Mouse (Mus musculus): Measurements from ENCODE around the gene Wtap. TPM values are rescaled to one million over a fixed set of nuclear protein-coding genes. Genes with fewer than 3 reads are reported as not detected.
"Not testable (repeated sequence)": the region's sequence is repeated elsewhere in the genome, so short reads cannot be mapped to it uniquely, and the experiment has no call there.

The Wtap gene
- polyA plus RNA-seq, 1 experiment from 2014 or later = 74.4 TPM

GRCm38 (mm10) chr17:12992470-12992991, 1.4 kb downstream of the Wtap start:
- no peaks in the 10 kb centered on the region for H3K9me3 ChIP-seq
- peaks cover 8% of the 10 kb centered on the region for H3K36me3 ChIP-seq
- peak overlapping the region; percentile 98 for H3K4me3 ChIP-seq
- peaks cover 3% of the 10 kb centered on the region for H3K4me1 ChIP-seq
- H3K27me3 ChIP-seq (ENCODE audit: insufficient read depth, poor library complexity, severe bottlenecking) = no peaks in the 10 kb centered on the region
- peak overlapping the region; percentile 100 for H3K27ac ChIP-seq
- DNase-seq (ENCODE audit: low spot score) = peak; percentile 97
- under 1% methylated on average over 51 of the region's 51 CpGs for WGBS

- under 1% methylated on average over 84 of the region's 84 CpGs for WGBS
- Histone ChIP-seq H3K27ac (peak overlapping the region; percentile 100), H3K4me1 (peaks cover 3% of the 10 kb centered on the region)
These were observed 2.2 kb downstream of the Wtap start for GRCm38 (mm10) chr17:12991635-12992358.

DNA sequence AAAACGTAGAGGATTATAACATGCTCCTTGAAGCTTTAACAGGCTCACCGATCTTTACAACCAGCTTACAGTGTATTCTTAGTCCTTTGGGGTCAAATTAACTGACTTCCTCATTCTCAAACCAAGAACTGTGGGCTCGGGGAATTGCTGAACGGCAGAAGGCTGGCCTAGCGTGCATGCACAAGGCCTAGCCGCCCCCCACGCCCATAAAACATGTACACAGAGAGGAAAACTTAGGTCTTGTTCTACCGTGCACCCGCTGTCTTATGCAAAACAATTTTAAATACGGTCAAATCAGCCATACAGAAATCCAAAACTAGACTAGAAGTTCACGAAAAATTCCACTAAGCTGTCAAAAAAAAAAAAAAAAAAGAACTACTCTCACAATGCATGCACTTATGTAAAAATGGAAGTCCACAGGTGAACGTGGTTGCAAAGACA, 2.8 kb downstream of the Wtap start:
- DNase-seq (ENCODE audit: low spot score) = no peak
- Histone ChIP-seq H3K36me3 (peaks cover 11% of the 10 kb centered on the region), H3K4me3 (peak overlapping the region; percentile 98), H3K27me3 (ENCODE audit: insufficient read depth, poor library complexity, severe bottlenecking) (no peaks in the 10 kb centered on the region), H3K27ac (peak overlapping the region; percentile 100), H3K4me1 (peaks cover 3% of the 10 kb centered on the region), H3K9me3 (no peaks in the 10 kb centered on the region)
- 4% methylated on average over 12 of the region's 12 CpGs for WGBS

More at GRCm38 (mm10) chr17:12991635-12992358, 2.2 kb downstream of the Wtap start:
- Histone ChIP-seq H3K4me3 (peak overlapping the region; percentile 98), H3K9me3 (no peaks in the 10 kb centered on the region), H3K36me3 (peaks cover 8% of the 10 kb centered on the region), H3K27me3 (ENCODE audit: insufficient read depth, poor library complexity, severe bottlenecking) (no peaks in the 10 kb centered on the region)
- DNase-seq (ENCODE audit: low spot score) = peak; percentile 92

GRCm38 (mm10) chr17:12990567-12991145, 3.3 kb downstream of the Wtap start:
- Histone ChIP-seq H3K27me3 (ENCODE audit: insufficient read depth, poor library complexity, severe bottlenecking) (no peaks in the 10 kb centered on the region), H3K4me1 (peaks cover 3% of the 10 kb centered on the region), H3K9me3 (no peaks in the 10 kb centered on the region), H3K4me3 (peak overlapping the region; percentile 98), H3K27ac (peak overlapping the region; percentile 100; the same call in 1 of the 2 replicates), H3K36me3 (peaks cover 13% of the 10 kb centered on the region)
- no peak for DNase-seq (ENCODE audit: low spot score)
- WGBS = 62% methylated on average over 8 of the region's 8 CpGs

DNA sequence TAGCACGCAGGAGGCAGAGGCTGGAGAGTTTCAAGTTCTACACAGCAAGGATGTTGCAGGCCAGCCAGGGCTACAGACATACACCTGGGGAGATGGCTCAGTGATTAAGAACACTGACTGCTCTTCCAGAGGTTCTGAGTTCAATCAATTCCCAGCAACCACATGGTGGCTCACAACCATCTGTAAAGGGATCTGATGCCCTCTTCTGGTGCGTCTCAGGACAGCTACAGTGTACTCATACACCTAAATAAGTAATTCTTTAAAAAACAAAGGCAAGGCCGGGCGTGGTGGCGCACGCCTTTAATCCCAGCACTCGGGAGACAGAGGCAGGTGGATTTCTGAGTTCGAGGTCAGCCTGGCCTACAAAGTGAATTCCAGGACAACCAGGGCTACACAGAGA, 5.9 kb downstream of the Wtap start:
- H3K27ac ChIP-seq; H3K4me3 ChIP-seq; H3K9me3 ChIP-seq; DNase-seq (ENCODE audit: low spot score); H3K4me1 ChIP-seq; H3K27me3 ChIP-seq (ENCODE audit: insufficient read depth, poor library complexity, severe bottlenecking): not testable (repeated sequence)
- peaks cover 38% of the 10 kb centered on the region for H3K36me3 ChIP-seq
- WGBS = 96% methylated on average over 8 of the region's 8 CpGs

DNA sequence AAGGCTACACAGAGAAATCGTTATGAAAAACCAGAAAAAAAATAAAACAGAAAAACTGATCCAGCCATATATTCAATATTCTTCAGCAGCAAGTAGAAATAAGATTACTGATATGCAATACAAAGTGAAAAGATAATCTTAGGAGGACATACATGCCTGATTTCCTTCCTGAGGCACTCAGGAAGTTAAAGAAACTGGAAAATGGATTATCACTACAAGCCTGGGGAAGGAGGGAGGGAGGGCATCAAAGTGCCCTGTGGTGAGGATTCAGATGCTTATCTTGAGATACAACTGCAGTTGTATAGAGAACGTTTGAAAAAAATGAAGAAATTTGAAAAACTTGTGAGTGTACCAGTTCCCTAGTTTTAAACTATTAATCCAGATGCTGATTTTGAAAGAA, 10.0 kb downstream of the Wtap start:
- Histone ChIP-seq H3K36me3 (peaks cover 74% of the 10 kb centered on the region), H3K27me3 (ENCODE audit: insufficient read depth, poor library complexity, severe bottlenecking) (no peaks in the 10 kb centered on the region), H3K27ac (no peak overlapping the region), H3K4me3 (no peak overlapping the region), H3K9me3 (no peaks in the 10 kb centered on the region), H3K4me1 (no peaks in the 10 kb centered on the region)
- WGBS = 64% methylated on average over 2 of the region's 2 CpGs
- no peak for DNase-seq (ENCODE audit: low spot score)

DNA sequence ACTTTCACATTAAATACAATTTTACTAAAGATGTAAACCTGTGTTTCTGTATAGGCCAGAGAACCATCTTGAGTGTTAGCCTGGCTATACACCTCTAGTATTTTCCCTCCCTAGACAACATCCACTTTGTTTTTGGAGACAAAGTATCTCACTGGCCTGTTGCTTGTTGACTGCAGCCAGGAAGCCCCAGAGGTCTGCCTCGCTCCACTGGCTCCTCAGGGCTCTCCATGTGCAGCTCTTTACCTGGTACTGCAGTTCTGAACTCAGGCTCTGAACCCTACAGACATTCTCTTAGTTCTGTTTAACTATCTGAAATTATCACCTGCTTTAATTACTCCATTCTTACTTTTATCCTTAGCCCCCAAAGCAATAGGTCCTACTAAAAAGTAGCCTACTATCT, 15.4 kb downstream of the Wtap start:
- H3K4me3 ChIP-seq = no peak overlapping the region
- H3K36me3 ChIP-seq = peaks cover 80% of the 10 kb centered on the region
- H3K9me3 ChIP-seq = no peaks in the 10 kb centered on the region
- H3K4me1 ChIP-seq = no peaks in the 10 kb centered on the region
- no peak overlapping the region for H3K27ac ChIP-seq
- H3K27me3 ChIP-seq (ENCODE audit: insufficient read depth, poor library complexity, severe bottlenecking) = no peaks in the 10 kb centered on the region
- 95% methylated on average over 1 of the region's 1 CpGs for WGBS
- no peak for DNase-seq (ENCODE audit: low spot score)

GRCm38 (mm10) chr17:12973851-12974250, 20.1 kb downstream of the Wtap start:
- Histone ChIP-seq H3K36me3 (peaks cover 77% of the 10 kb centered on the region), H3K4me1 (no peaks in the 10 kb centered on the region), H3K27ac (no peak overlapping the region), H3K4me3 (no peak overlapping the region), H3K27me3 (ENCODE audit: insufficient read depth, poor library complexity, severe bottlenecking) (no peaks in the 10 kb centered on the region), H3K9me3 (no peaks in the 10 kb centered on the region)
- 88% methylated on average over 2 of the region's 2 CpGs for WGBS
- no peak for DNase-seq (ENCODE audit: low spot score)

GRCm38 (mm10) chr17:12967173-12967572, 26.8 kb downstream of the Wtap start:
- H3K36me3 ChIP-seq = peaks cover 54% of the 10 kb centered on the region
- no peak for DNase-seq (ENCODE audit: low spot score)
- H3K27ac ChIP-seq = no peak overlapping the region
- H3K9me3 ChIP-seq = no peaks in the 10 kb centered on the region
- no peaks in the 10 kb centered on the region for H3K4me1 ChIP-seq
- no peaks in the 10 kb centered on the region for H3K27me3 ChIP-seq (ENCODE audit: insufficient read depth, poor library complexity, severe bottlenecking)
- no peak overlapping the region for H3K4me3 ChIP-seq
- WGBS = 97% methylated on average over 2 of the region's 2 CpGs

- no peak overlapping the region for H3K27ac ChIP-seq
- WGBS = 85% methylated on average over 3 of the region's 3 CpGs
- H3K4me1 ChIP-seq = peaks cover 8% of the 10 kb centered on the region
- H3K9me3 ChIP-seq = no peaks in the 10 kb centered on the region
- no peak overlapping the region for H3K4me3 ChIP-seq
- peaks cover 30% of the 10 kb centered on the region for H3K36me3 ChIP-seq
- H3K27me3 ChIP-seq (ENCODE audit: insufficient read depth, poor library complexity, severe bottlenecking) = no peaks in the 10 kb centered on the region
- DNase-seq (ENCODE audit: low spot score) = no peak
These were observed 30.5 kb downstream of the Wtap start for GRCm38 (mm10) chr17:12963476-12963875.

GRCm38 (mm10) chr17:12960331-12960873, 33.6 kb downstream of the Wtap start, which contains the start of gene Acat2:
Acat2 (minus strand) TSS chr17:12960747.
- peak within 1 kb of the TSS; percentile 77 for H3K4me3 ChIP-seq
- WGBS = under 1% methylated on average over 42 of the region's 42 CpGs

GRCm38 (mm10) chr17:12959377-12959776, 34.6 kb downstream of the Wtap start:
- H3K36me3 ChIP-seq = peaks cover 16% of the 10 kb centered on the region
- WGBS = 73% methylated on average over 2 of the region's 2 CpGs
- H3K4me1 ChIP-seq; H3K27ac ChIP-seq; H3K27me3 ChIP-seq (ENCODE audit: insufficient read depth, poor library complexity, severe bottlenecking); H3K4me3 ChIP-seq; H3K9me3 ChIP-seq; DNase-seq (ENCODE audit: low spot score): not testable (repeated sequence)

More at GRCm38 (mm10) chr17:12960331-12960873, 33.6 kb downstream of the Wtap start, which contains the start of gene Acat2:
- peak; percentile 97 for DNase-seq (ENCODE audit: low spot score)
- Histone ChIP-seq H3K36me3 (peaks cover 16% of the 10 kb centered on the region), H3K27me3 (ENCODE audit: insufficient read depth, poor library complexity, severe bottlenecking) (no peaks in the 10 kb centered on the region), H3K4me1 (peaks cover 8% of the 10 kb centered on the region), H3K27ac (peak within 1 kb of the TSS; percentile 90), H3K9me3 (no peaks in the 10 kb centered on the region)

GRCm38 (mm10) chr17:12956664-12957063, 37.3 kb downstream of the Wtap start:
- no peak for DNase-seq (ENCODE audit: low spot score)
- Histone ChIP-seq H3K27me3 (ENCODE audit: insufficient read depth, poor library complexity, severe bottlenecking) (no peaks in the 10 kb centered on the region), H3K4me3 (no peak overlapping the region), H3K9me3 (no peaks in the 10 kb centered on the region), H3K27ac (no peak overlapping the region), H3K36me3 (peaks cover 34% of the 10 kb centered on the region), H3K4me1 (peaks cover 8% of the 10 kb centered on the region)
- 89% methylated on average over 8 of the region's 8 CpGs for WGBS
